Mouse (Mus musculus): Measurements from ENCODE around the gene Zfp804a.

DNA sequence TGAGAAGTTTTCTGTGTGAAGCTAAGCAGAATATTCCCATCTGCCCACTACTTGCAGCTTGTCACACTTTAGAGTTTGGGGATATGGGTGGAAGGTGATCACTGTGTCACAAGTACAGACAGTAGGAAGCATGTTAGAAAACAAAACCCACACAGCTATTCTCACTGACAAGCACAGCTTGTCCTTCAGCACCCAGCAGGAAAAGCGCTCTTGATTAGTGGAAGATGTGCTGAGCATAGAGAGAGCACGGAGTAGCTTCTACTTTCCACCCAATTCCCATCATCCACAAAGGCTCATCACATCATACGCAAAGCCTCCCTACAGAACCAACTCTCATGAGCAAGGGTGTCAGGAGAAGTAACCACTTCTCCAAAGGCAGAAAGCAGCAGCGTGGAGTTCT, 1.4 kb downstream of the Zfp804a start:
- TF ChIP-seq CTCF (IDR thresholded peaks at IDR 0.05) = no peak
- no peak for TF ChIP-seq EP300 (IDR thresholded peaks at IDR 0.05)
